ENCODE assay signal across 12 mouse cellular contexts in the genomic region with DNA sequence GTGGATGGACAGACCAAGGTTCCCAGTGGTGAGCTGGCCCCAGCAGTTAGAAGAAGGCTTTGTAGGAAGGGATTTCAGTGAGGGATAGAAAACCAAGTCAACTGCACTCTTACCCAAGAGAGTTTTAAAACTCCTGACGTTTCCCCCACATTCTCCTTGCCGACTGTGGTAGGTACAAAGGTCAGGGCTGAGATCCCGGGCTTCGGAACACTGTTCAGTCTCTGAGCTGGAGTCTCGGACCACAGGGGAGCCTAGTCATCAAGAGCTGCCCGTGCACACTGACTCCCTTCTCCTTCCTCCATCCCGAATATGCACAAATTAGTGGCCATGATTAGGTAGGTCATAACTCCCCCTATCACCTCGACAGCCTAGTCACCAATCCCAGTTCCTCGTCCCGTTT. TPM values are rescaled to one million over a fixed set of nuclear protein-coding genes. Genes with fewer than 3 reads are reported as not detected.
DNase-seq lines count a peak whose midpoint lies in the region; ATAC-seq and TF ChIP-seq lines count a peak whose summit lies in the region.
"Had no signal": no experiment of that assay in that cellular context is flagged by ENCODE, and none has a peak within 500 bp of the region (broad histone marks: within the 10 kb centered on the region; RNA-seq: fewer than 3 reads in every experiment).

No protein-coding gene starts in this region.

- no peak for DNase-seq in forebrain, embryonic 11.5 days (ENCODE audit: low spot score)
- DNase-seq in left cerebral cortex, adult 2 months (ENCODE audit: extremely low spot score in 1 of 2, low spot score in 2 of 2), result no peak
- DNase-seq in left cerebral cortex, adult 18-20 months (ENCODE audit: low spot score in 2 of 2), result no peak
- no peak for DNase-seq in midbrain, postnatal 0 days (ENCODE audit: low spot score)
- no peak for DNase-seq in thymus, postnatal 25 days
- DNase-seq in left cerebral cortex, postnatal 10 days (ENCODE audit: extremely low spot score in 1 of 2, low spot score in 2 of 2), result no peak
- DNase-seq: right cerebral cortex, postnatal 4 days had no signal

- WGBS in forebrain, embryonic 15.5 days, result 80% methylated on average over 10 of the region's 10 CpGs
- WGBS in forebrain, embryonic 11.5 days, result 73% methylated on average over 10 of the region's 10 CpGs
- WGBS in intestine, postnatal 0 days, result 45% methylated on average over 10 of the region's 10 CpGs
- 67% methylated on average over 10 of the region's 10 CpGs for WGBS in midbrain, postnatal 0 days

- ATAC-seq in forebrain, embryonic 15.5 days (replicated peaks), result no peak
- ATAC-seq in forebrain, embryonic 11.5 days (replicated peaks; ENCODE audit: low FRiP score), result no peak
- ATAC-seq in intestine, postnatal 0 days, result peak; percentile 40; the same call in 1 of the 2 replicates
- no peak for ATAC-seq in midbrain, postnatal 0 days (ENCODE audit: low FRiP score)

- H3K4me2 ChIP-seq in forebrain, embryonic 15.5 days (replicated peaks), result peak overlapping the region; percentile 91
- no peak overlapping the region for H3K4me2 ChIP-seq in forebrain, embryonic 11.5 days (ENCODE audit: low read depth, low read length, severe bottlenecking)
- H3K4me2 ChIP-seq in intestine, postnatal 0 days (replicated peaks; ENCODE audit: low read depth), result peak overlapping the region; percentile 89
- peak overlapping the region; percentile 94 for H3K4me2 ChIP-seq in midbrain, postnatal 0 days (ENCODE audit: low read depth, low read length, poor library complexity, severe bottlenecking)

- no peak overlapping the region for H3K9ac ChIP-seq in forebrain, embryonic 15.5 days (replicated peaks)
- H3K9ac ChIP-seq in forebrain, embryonic 11.5 days (ENCODE audit: low read length), result no peak overlapping the region
- H3K9ac ChIP-seq in intestine, postnatal 0 days (ENCODE audit: low read depth, low read length), result no peak overlapping the region
- H3K9ac ChIP-seq in midbrain, postnatal 0 days (replicated peaks; ENCODE audit: low read length, poor library complexity, severe bottlenecking), result no peak overlapping the region
- H3K9ac ChIP-seq: limb, embryonic 12.5 days had no signal

- peaks cover 25% of the 10 kb centered on the region for H3K4me1 ChIP-seq in forebrain, embryonic 15.5 days
- peaks cover 5% of the 10 kb centered on the region for H3K4me1 ChIP-seq in forebrain, embryonic 11.5 days (replicated peaks; ENCODE audit: control insufficient read depth, insufficient read depth, low read length)
- H3K4me1 ChIP-seq in intestine, postnatal 0 days (replicated peaks; ENCODE audit: control insufficient read depth, insufficient read depth, low read length), result peaks cover 15% of the 10 kb centered on the region
- no peaks in the 10 kb centered on the region; the same call in 1 of the 2 replicates for H3K4me1 ChIP-seq in midbrain, postnatal 0 days (ENCODE audit: insufficient read depth, low read length)

- no peak for TF ChIP-seq CTCF in left cerebral cortex, adult 2 months (IDR thresholded peaks at IDR 0.05)
- no peak for TF ChIP-seq CTCF in intestine, postnatal 0 days (IDR thresholded peaks at IDR 0.05; ENCODE audit: low read depth)
- no peak for TF ChIP-seq CTCF in midbrain, postnatal 0 days (IDR thresholded peaks at IDR 0.05)

- H3K27me3 ChIP-seq in forebrain, embryonic 15.5 days, result no peaks in the 10 kb centered on the region
- peaks cover 15% of the 10 kb centered on the region for H3K27me3 ChIP-seq in forebrain, embryonic 11.5 days (ENCODE audit: control insufficient read depth, insufficient read depth, low read length)
- no peaks in the 10 kb centered on the region for H3K27me3 ChIP-seq in intestine, postnatal 0 days (replicated peaks; ENCODE audit: control insufficient read depth, insufficient read depth, low read length)
- H3K27me3 ChIP-seq in midbrain, postnatal 0 days (ENCODE audit: insufficient read depth, low read length), result no peaks in the 10 kb centered on the region

- intact Hi-C loops in left cerebral cortex, adult 2 months (cut with DNase I), result no loop called here
- intact Hi-C loops in left cerebral cortex, postnatal 10 days (cut with DNase I), result no loop called here

- no peaks in the 10 kb centered on the region for H3K9me3 ChIP-seq in forebrain, embryonic 15.5 days
- no peaks in the 10 kb centered on the region for H3K9me3 ChIP-seq in forebrain, embryonic 11.5 days (ENCODE audit: control insufficient read depth, low read length)
- H3K9me3 ChIP-seq in intestine, postnatal 0 days (ENCODE audit: control insufficient read depth), result no peaks in the 10 kb centered on the region
- H3K9me3 ChIP-seq in midbrain, postnatal 0 days (ENCODE audit: low read length), result no peaks in the 10 kb centered on the region
- H3K9me3 ChIP-seq: embryonic facial prominence, embryonic 10.5 days; limb, embryonic 12.5 days had no signal

- H3K27ac ChIP-seq in forebrain, embryonic 15.5 days (replicated peaks), result no peak overlapping the region
- no peak overlapping the region for H3K27ac ChIP-seq in forebrain, embryonic 11.5 days (ENCODE audit: low read depth, low read length)
- H3K27ac ChIP-seq in left cerebral cortex, adult 2 months, result peak overlapping the region; percentile 96
- H3K27ac ChIP-seq in intestine, postnatal 0 days (ENCODE audit: low read depth, low read length), result peak overlapping the region; percentile 71
- H3K27ac ChIP-seq in midbrain, postnatal 0 days (ENCODE audit: low read depth, low read length), result no peak overlapping the region
- H3K27ac ChIP-seq: embryonic facial prominence, embryonic 10.5 days; limb, embryonic 12.5 days; macrophage had no signal

- H3K36me3 ChIP-seq in forebrain, embryonic 15.5 days, result no peaks in the 10 kb centered on the region
- H3K36me3 ChIP-seq in forebrain, embryonic 11.5 days (ENCODE audit: control insufficient read depth, insufficient read depth, low read length), result no peaks in the 10 kb centered on the region
- no peaks in the 10 kb centered on the region for H3K36me3 ChIP-seq in intestine, postnatal 0 days (ENCODE audit: control insufficient read depth, insufficient read depth)
- H3K36me3 ChIP-seq in midbrain, postnatal 0 days (ENCODE audit: insufficient read depth, low read length), result no peaks in the 10 kb centered on the region
- H3K36me3 ChIP-seq: embryonic facial prominence, embryonic 10.5 days; limb, embryonic 12.5 days had no signal

- H3K4me3 ChIP-seq in forebrain, embryonic 15.5 days, result no peak overlapping the region
- no peak overlapping the region for H3K4me3 ChIP-seq in forebrain, embryonic 11.5 days (ENCODE audit: low read depth, low read length)
- peak overlapping the region; percentile 72 for H3K4me3 ChIP-seq in left cerebral cortex, adult 2 months
- H3K4me3 ChIP-seq in intestine, postnatal 0 days (ENCODE audit: low read depth, low read length), result peak overlapping the region; percentile 64
- peak overlapping the region; percentile 78 for H3K4me3 ChIP-seq in midbrain, postnatal 0 days (ENCODE audit: low read depth, low read length)
- H3K4me3 ChIP-seq: embryonic facial prominence, embryonic 10.5 days; limb, embryonic 12.5 days had no signal

RNA-seq across cellular contexts. Expression of gene Ablim1, which starts 1.5 kb away (rescaled TPM):
- polyA plus RNA-seq in forebrain, embryonic 15.5 days (2015; fragmentation: Nextera tagmentation; extraction: Ambion mirVana), result 37.8 TPM in 2 replicates
- polyA plus RNA-seq in forebrain, embryonic 11.5 days (2014; fragmentation: Nextera tagmentation; extraction: Ambion mirVana), result 17.0 and 19.9 TPM in 2 replicates
- total RNA-seq in left cerebral cortex, adult 2 months (2021), result 100 to 1,000 TPM; 118 to 124 TPM
- total RNA-seq in left cerebral cortex, adult 18-20 months (2021), result 100 to 1,000 TPM; 115 to 119 TPM
- polyA plus RNA-seq in intestine, postnatal 0 days (2015; fragmentation: Nextera tagmentation; extraction: Ambion mirVana), result 24.4 and 28.7 TPM in 2 replicates
- 81.2 and 104 TPM in 2 replicates for total RNA-seq in midbrain, postnatal 0 days (2014; rRNA removed)
- 50.7 and 53.2 TPM in 2 replicates for polyA plus RNA-seq in midbrain, postnatal 0 days (2015; fragmentation: Nextera tagmentation; extraction: Ambion mirVana)
- total RNA-seq in left cerebral cortex, postnatal 10 days (2021), result 100 to 1,000 TPM; 126 to 136 TPM

RNA-seq across cellular contexts. Expression of gene Fam160b1, which starts 47.3 kb away (rescaled TPM):
- 13.8 and 15.7 TPM in 2 replicates for polyA plus RNA-seq in forebrain, embryonic 15.5 days (2015; fragmentation: Nextera tagmentation; extraction: Ambion mirVana)
- polyA plus RNA-seq in forebrain, embryonic 11.5 days (2014; fragmentation: Nextera tagmentation; extraction: Ambion mirVana), result 14.0 and 14.5 TPM in 2 replicates
- 10 to 100 TPM; 24.2 to 27.1 TPM for total RNA-seq in left cerebral cortex, adult 2 months (2021)
- 10 to 100 TPM; 25.3 to 26.3 TPM for total RNA-seq in left cerebral cortex, adult 18-20 months (2021)
- 13.9 and 14.9 TPM in 2 replicates for polyA plus RNA-seq in intestine, postnatal 0 days (2015; fragmentation: Nextera tagmentation; extraction: Ambion mirVana)
- 19.9 and 22.4 TPM in 2 replicates for total RNA-seq in midbrain, postnatal 0 days (2014; rRNA removed)
- polyA plus RNA-seq in midbrain, postnatal 0 days (2015; fragmentation: Nextera tagmentation; extraction: Ambion mirVana), result 10.7 and 11.0 TPM in 2 replicates
- 10 to 100 TPM; 23.2 to 24.6 TPM for total RNA-seq in left cerebral cortex, postnatal 10 days (2021)

Comparison
In these comparisons a context has a peak if more than half of its experiments do, and no peak if none do; other contexts are left out.
1. H3K27ac ChIP-seq: peak in left cerebral cortex, adult 2 months (single experiment) and intestine, postnatal 0 days (single experiment); none in forebrain, embryonic 15.5 days (single experiment), forebrain, embryonic 11.5 days (single experiment) and midbrain, postnatal 0 days (single experiment).
2. H3K4me3 ChIP-seq: peak in left cerebral cortex, adult 2 months (single experiment), intestine, postnatal 0 days (single experiment) and midbrain, postnatal 0 days (single experiment); none in forebrain, embryonic 15.5 days (single experiment) and forebrain, embryonic 11.5 days (single experiment).